Mouse (Mus musculus): ENCODE measurements around the gene Elmo1. TPM values are rescaled to one million over a fixed set of nuclear protein-coding genes. Genes with fewer than 3 reads are reported as not detected.

Gene Elmo1
- polyA plus RNA-seq, 1 experiment from 2014 or later, result 17.4 TPM

GRCm38 (mm10) chr13:20130731-20131130 lies 40.3 kb downstream of the Elmo1 start:
- Histone ChIP-seq H3K36me3 (no peaks in the 10 kb centered on the region), H3K27me3 (no peaks in the 10 kb centered on the region), H3K4me1 (peaks cover 12% of the 10 kb centered on the region), H3K4me3 (no peak overlapping the region), H3K9me3 (no peaks in the 10 kb centered on the region), H3K9ac (no peak overlapping the region), H3K4me2 (no peak overlapping the region), H3K27ac (no peak overlapping the region)
- no peak for ATAC-seq (ENCODE audit: insufficient number of reproducible peaks, low FRiP score, low TSS enrichment, low read depth)
- WGBS, result 84% methylated on average over 3 of the region's 3 CpGs

GRCm38 (mm10) chr13:20131322-20131997 lies 41.1 kb downstream of the Elmo1 start:
- H3K4me2 ChIP-seq, result no peak overlapping the region
- no peaks in the 10 kb centered on the region for H3K36me3 ChIP-seq
- H3K27ac ChIP-seq, result no peak overlapping the region
- WGBS, result 85% methylated on average over 5 of the region's 5 CpGs
- ATAC-seq (ENCODE audit: insufficient number of reproducible peaks, low FRiP score, low TSS enrichment, low read depth), result no peak
- no peaks in the 10 kb centered on the region for H3K9me3 ChIP-seq
- H3K27me3 ChIP-seq, result no peaks in the 10 kb centered on the region
- H3K4me3 ChIP-seq, result no peak overlapping the region
- H3K9ac ChIP-seq, result no peak overlapping the region
- H3K4me1 ChIP-seq, result peaks cover 12% of the 10 kb centered on the region

- no peak for ATAC-seq (ENCODE audit: insufficient number of reproducible peaks, low FRiP score, low TSS enrichment, low read depth)
- 90% methylated on average over 4 of the region's 4 CpGs for WGBS
- Histone ChIP-seq H3K36me3 (no peaks in the 10 kb centered on the region), H3K4me1 (peaks cover 16% of the 10 kb centered on the region), H3K27me3 (no peaks in the 10 kb centered on the region), H3K4me3 (no peak overlapping the region), H3K27ac (no peak overlapping the region), H3K9ac (no peak overlapping the region), H3K9me3 (no peaks in the 10 kb centered on the region), H3K4me2 (no peak overlapping the region)
Observed at GRCm38 (mm10) chr13:20131998-20132371, 41.6 kb downstream of the Elmo1 start.

GRCm38 (mm10) chr13:20133602-20134394 lies 43.4 kb downstream of the Elmo1 start:
- H3K9me3 ChIP-seq, result no peaks in the 10 kb centered on the region
- H3K4me3 ChIP-seq, result no peak overlapping the region
- H3K27ac ChIP-seq, result peak overlapping the region; percentile 75
- peak; percentile 70; the same call in 1 of the 2 replicates for ATAC-seq (ENCODE audit: insufficient number of reproducible peaks, low FRiP score, low TSS enrichment, low read depth)
- H3K4me1 ChIP-seq, result peaks cover 33% of the 10 kb centered on the region
- no peaks in the 10 kb centered on the region for H3K27me3 ChIP-seq
- WGBS, result 31% methylated on average over 6 of the region's 6 CpGs
- H3K36me3 ChIP-seq, result no peaks in the 10 kb centered on the region
- H3K4me2 ChIP-seq, result no peak overlapping the region
- H3K9ac ChIP-seq, result no peak overlapping the region

GRCm38 (mm10) chr13:20134395-20135225 lies 44.2 kb downstream of the Elmo1 start:
- no peak overlapping the region for H3K4me2 ChIP-seq
- H3K36me3 ChIP-seq, result no peaks in the 10 kb centered on the region
- H3K27me3 ChIP-seq, result no peaks in the 10 kb centered on the region
- H3K4me1 ChIP-seq, result peaks cover 37% of the 10 kb centered on the region
- no peak overlapping the region for H3K27ac ChIP-seq
- ATAC-seq (ENCODE audit: insufficient number of reproducible peaks, low FRiP score, low TSS enrichment, low read depth), result no peak
- no peak overlapping the region for H3K9ac ChIP-seq
- H3K4me3 ChIP-seq, result no peak overlapping the region
- WGBS, result 62% methylated on average over 18 of the region's 18 CpGs
- H3K9me3 ChIP-seq, result no peaks in the 10 kb centered on the region

GRCm38 (mm10) chr13:20136753-20137152 lies 46.4 kb downstream of the Elmo1 start:
- Histone ChIP-seq H3K9ac (no peak overlapping the region), H3K36me3 (no peaks in the 10 kb centered on the region), H3K4me1 (peaks cover 37% of the 10 kb centered on the region), H3K4me2 (no peak overlapping the region), H3K9me3 (no peaks in the 10 kb centered on the region), H3K27me3 (no peaks in the 10 kb centered on the region), H3K4me3 (no peak overlapping the region), H3K27ac (no peak overlapping the region)
- ATAC-seq (ENCODE audit: insufficient number of reproducible peaks, low FRiP score, low TSS enrichment, low read depth), result no peak

GRCm38 (mm10) chr13:20138466-20138865 lies 48.1 kb downstream of the Elmo1 start:
- Histone ChIP-seq H3K27me3 (no peaks in the 10 kb centered on the region), H3K36me3 (no peaks in the 10 kb centered on the region), H3K9ac (no peak overlapping the region), H3K9me3 (no peaks in the 10 kb centered on the region), H3K4me3 (no peak overlapping the region), H3K4me1 (peaks cover 36% of the 10 kb centered on the region), H3K4me2 (no peak overlapping the region), H3K27ac (no peak overlapping the region)
- 11% methylated on average over 3 of the region's 3 CpGs for WGBS
- no peak for ATAC-seq (ENCODE audit: insufficient number of reproducible peaks, low FRiP score, low TSS enrichment, low read depth)

GRCm38 (mm10) chr13:20139060-20139459 lies 48.7 kb downstream of the Elmo1 start:
- WGBS, result 35% methylated on average over 6 of the region's 6 CpGs
- H3K36me3 ChIP-seq, result no peaks in the 10 kb centered on the region
- no peak overlapping the region for H3K9ac ChIP-seq
- no peak for ATAC-seq (ENCODE audit: insufficient number of reproducible peaks, low FRiP score, low TSS enrichment, low read depth)
- H3K4me1 ChIP-seq, result peaks cover 30% of the 10 kb centered on the region
- H3K4me2 ChIP-seq, result no peak overlapping the region
- no peak overlapping the region for H3K27ac ChIP-seq
- H3K27me3 ChIP-seq, result no peaks in the 10 kb centered on the region
- no peaks in the 10 kb centered on the region for H3K9me3 ChIP-seq
- H3K4me3 ChIP-seq, result no peak overlapping the region

GRCm38 (mm10) chr13:20139825-20140665 lies 49.6 kb downstream of the Elmo1 start:
- 66% methylated on average over 4 of the region's 4 CpGs for WGBS
- no peak for ATAC-seq (ENCODE audit: insufficient number of reproducible peaks, low FRiP score, low TSS enrichment, low read depth)
- H3K4me2 ChIP-seq, result no peak overlapping the region

GRCm38 (mm10) chr13:20142637-20143036 lies 52.2 kb downstream of the Elmo1 start:
- no peaks in the 10 kb centered on the region for H3K36me3 ChIP-seq
- no peaks in the 10 kb centered on the region for H3K27me3 ChIP-seq
- H3K4me3 ChIP-seq, result no peak overlapping the region
- H3K4me2 ChIP-seq, result no peak overlapping the region
- H3K9ac ChIP-seq, result no peak overlapping the region
- H3K27ac ChIP-seq, result no peak overlapping the region
- H3K9me3 ChIP-seq, result no peaks in the 10 kb centered on the region
- H3K4me1 ChIP-seq, result peaks cover 14% of the 10 kb centered on the region
- 35% methylated on average over 1 of the region's 1 CpGs for WGBS
- ATAC-seq (ENCODE audit: insufficient number of reproducible peaks, low FRiP score, low TSS enrichment, low read depth), result no peak

More at GRCm38 (mm10) chr13:20139825-20140665, 49.6 kb downstream of the Elmo1 start:
- Histone ChIP-seq H3K27me3 (no peaks in the 10 kb centered on the region), H3K9ac (no peak overlapping the region), H3K36me3 (no peaks in the 10 kb centered on the region), H3K4me1 (peaks cover 24% of the 10 kb centered on the region), H3K27ac (no peak overlapping the region), H3K9me3 (no peaks in the 10 kb centered on the region), H3K4me3 (no peak overlapping the region)

GRCm38 (mm10) chr13:20146848-20147247 lies 56.5 kb downstream of the Elmo1 start:
- H3K9ac ChIP-seq, result no peak overlapping the region
- no peak overlapping the region for H3K27ac ChIP-seq
- 93% methylated on average over 4 of the region's 4 CpGs for WGBS
- no peak overlapping the region for H3K4me2 ChIP-seq
- no peaks in the 10 kb centered on the region for H3K27me3 ChIP-seq
- H3K9me3 ChIP-seq, result no peaks in the 10 kb centered on the region
- no peaks in the 10 kb centered on the region for H3K36me3 ChIP-seq
- peaks cover 7% of the 10 kb centered on the region for H3K4me1 ChIP-seq
- no peak for ATAC-seq (ENCODE audit: insufficient number of reproducible peaks, low FRiP score, low TSS enrichment, low read depth)
- H3K4me3 ChIP-seq, result no peak overlapping the region
